Mouse (Mus musculus) left cerebral cortex, adult 2 months (tissue): ENCODE data around the gene Urgcp. TPM values are rescaled to one million over a fixed set of nuclear protein-coding genes. Genes with fewer than 3 reads are reported as not detected.
A peak's percentile ranks its signal among the peaks of the same experiment; 100 is the strongest.

Experiments
- DNase-seq, 2 experiments: peaks; one replicate each; pipeline ENCODE4 v3.0.0; 2021 to 2022; ENCODE audit warnings: low spot score in 2 of 2, mixed read lengths in 1 of 2; ENCODE audit errors: extremely low spot score in 1 of 2
- H3K27ac ChIP-seq: fragments of 200-600 bp; 2 replicates; pipeline ENCODE4 v1.8.1; 2022
- H3K4me3 ChIP-seq: fragments of 200-600 bp; 2 replicates; pipeline ENCODE4 v1.8.1; 2022
- CTCF ChIP-seq: fragments of 200-600 bp; IDR thresholded peaks from 2 replicates; pipeline ENCODE4 v1.8.1; 2022; ENCODE audit warnings: antibody characterized with exemption, mild to moderate bottlenecking, moderate library complexity
- intact Hi-C: fragments of 180-260 bp; cut with DNase I; formaldehyde crosslinking; loops from one replicate; pipeline ENCODE4 v1.15.1; 2025
- total RNA-seq, 2 experiments: library from RNA; stranded (reverse); gene quantifications; 2 replicates each; pipeline ENCODE4 v1.2.3; 2021

The Urgcp gene
- total RNA-seq, 2 experiments from 2014 or later = 67.7 to 71.0 TPM

- intact Hi-C loops = no loop called here
- no peak for TF ChIP-seq CTCF
- Histone ChIP-seq H3K27ac (no peak overlapping the region), H3K4me3 (no peak overlapping the region)
- DNase-seq = no peak
Measured at GRCm38 (mm10) chr11:5734323-5734722, 27.9 kb downstream of the Urgcp start.

GRCm38 (mm10) chr11:5732401-5732800 is 29.8 kb downstream of the Urgcp start:
- DNase-seq = no peak
- no peak overlapping the region for H3K4me3 ChIP-seq
- intact Hi-C loops = no loop called here
- TF ChIP-seq CTCF = no peak
- no peak overlapping the region for H3K27ac ChIP-seq

DNA sequence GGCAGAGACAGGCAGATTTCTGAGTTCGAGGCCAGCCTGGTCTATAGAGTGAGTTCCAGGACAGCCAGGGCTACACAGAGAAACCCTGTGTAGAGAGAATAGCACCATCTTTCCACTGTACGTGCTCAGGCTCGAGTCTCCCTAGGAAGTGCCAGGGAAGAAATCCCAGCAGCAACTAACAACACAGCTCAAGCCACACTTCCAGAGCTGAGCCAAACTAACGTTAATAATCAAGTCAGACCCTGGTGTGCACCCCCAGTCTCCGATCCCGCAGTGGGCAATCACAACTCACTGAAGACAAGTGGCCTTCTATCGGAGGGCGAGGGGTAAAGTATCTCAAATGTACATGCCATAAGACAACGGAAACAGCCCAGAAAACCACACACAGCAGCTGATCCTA is 32.6 kb downstream of the Urgcp start:
- intact Hi-C loops = no loop called here
- no peak for TF ChIP-seq CTCF
- no peak overlapping the region for H3K4me3 ChIP-seq

GRCm38 (mm10) chr11:5718611-5719354 is 43.4 kb downstream of the Urgcp start:
- no peak overlapping the region for H3K27ac ChIP-seq
- TF ChIP-seq CTCF = no peak
- intact Hi-C loops = no loop called here
- peak in 1 of 2 experiments; percentile 6 for DNase-seq
- no peak overlapping the region for H3K4me3 ChIP-seq

More for the DNA sequence above, 32.6 kb downstream of the Urgcp start:
- no peak for DNase-seq
- no peak overlapping the region; the same call in 1 of the 2 replicates for H3K27ac ChIP-seq

DNA sequence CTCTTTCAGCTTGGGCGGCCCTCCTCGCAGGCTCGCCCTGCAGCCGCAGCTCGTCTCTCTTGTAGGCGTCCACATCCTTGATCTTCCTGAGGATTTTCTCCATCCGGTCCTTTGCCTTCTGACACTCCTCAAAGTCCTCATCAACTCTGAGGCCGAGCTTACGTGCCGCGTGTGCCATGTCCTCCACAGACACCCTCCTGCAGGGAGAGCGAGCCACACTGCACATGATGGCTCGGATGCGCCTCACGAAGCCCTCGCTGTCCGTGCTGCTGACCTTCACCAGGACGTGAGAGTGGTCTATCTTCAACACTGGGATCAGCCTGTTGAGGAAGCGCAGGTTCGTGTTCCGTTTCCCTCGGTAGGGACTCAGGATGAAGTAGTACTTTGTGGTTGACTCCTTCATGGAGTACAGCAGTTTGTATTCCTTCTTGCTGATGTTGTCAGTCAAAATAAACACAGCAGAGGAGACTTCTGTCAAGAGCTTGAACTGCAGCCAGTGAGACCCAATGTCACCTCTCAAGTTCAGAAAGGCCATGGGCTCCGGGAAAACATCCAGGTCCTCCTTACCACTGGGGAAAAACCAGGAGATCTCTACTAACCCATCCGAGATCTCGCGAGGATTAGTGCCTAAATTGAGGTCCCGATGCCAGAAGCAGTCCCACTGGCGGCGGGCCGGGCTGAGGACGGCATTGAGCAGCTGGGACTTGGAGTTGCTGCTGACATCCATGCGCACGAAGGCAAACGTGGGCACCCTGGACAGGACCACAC is 45.1 kb downstream of the Urgcp start:
- intact Hi-C loops = no loop called here

DNA sequence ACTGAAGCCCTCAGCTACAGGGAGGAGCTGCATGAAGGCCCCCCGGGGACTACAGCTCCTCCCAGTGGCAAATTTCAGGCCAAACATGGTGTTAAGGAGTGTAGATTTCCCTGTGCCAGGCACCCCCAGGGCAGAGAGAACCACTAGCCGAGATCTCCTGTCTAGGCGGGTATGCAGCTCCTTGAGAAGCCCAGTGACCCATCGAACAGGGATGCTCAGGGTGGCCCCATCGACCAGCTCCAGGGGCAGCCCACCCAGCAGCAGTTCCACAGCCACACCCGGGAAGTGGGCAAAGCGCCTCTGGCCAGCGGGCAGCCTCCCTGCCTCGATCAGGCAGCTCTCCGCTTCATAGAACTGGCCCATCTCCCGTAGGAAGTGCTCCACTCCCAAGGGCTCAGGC is 45.9 kb downstream of the Urgcp start:
- Histone ChIP-seq H3K4me3 (no peak overlapping the region), H3K27ac (no peak overlapping the region)
- TF ChIP-seq CTCF = no peak
- intact Hi-C loops = no loop called here
- DNase-seq = peak in 1 of 2 experiments; percentile 9

More for the DNA sequence above, 45.1 kb downstream of the Urgcp start:
- DNase-seq = no peak
- Histone ChIP-seq H3K27ac (no peak overlapping the region), H3K4me3 (no peak overlapping the region)
- no peak for TF ChIP-seq CTCF

DNA sequence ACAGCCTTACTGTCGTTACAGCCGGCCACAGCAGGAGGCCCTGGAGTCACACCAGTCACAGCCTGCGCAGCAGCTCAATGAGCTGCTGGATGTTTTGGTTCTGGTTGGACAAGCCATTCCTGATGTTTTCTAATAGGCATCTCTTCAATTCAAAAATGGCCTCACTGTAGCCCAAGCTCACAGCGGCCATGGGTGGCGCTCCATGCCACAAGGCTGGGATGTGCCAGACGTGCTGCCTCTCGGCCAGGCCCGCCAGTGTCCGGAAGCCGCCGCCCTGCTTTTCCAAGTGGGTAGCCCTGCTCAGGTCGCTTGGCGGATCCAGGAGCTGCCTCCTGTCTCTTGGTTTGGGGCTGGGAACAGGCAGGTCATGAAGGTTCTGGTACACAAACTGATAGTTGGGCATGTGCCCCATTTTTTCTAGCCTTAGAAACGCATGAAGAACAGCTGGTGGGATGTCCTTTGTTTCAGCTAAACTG is 46.5 kb downstream of the Urgcp start, which contains the start of gene Mrps24:
Mrps24 (minus strand) TSS at position 51 of the 476 bp plus-strand sequence.
- TF ChIP-seq CTCF = no peak
- Histone ChIP-seq H3K27ac (no peak within 1 kb of the TSS), H3K4me3 (no peak within 1 kb of the TSS)
- intact Hi-C loops = no loop called here
- peak in 1 of 2 experiments; percentile 8 for DNase-seq

DNA sequence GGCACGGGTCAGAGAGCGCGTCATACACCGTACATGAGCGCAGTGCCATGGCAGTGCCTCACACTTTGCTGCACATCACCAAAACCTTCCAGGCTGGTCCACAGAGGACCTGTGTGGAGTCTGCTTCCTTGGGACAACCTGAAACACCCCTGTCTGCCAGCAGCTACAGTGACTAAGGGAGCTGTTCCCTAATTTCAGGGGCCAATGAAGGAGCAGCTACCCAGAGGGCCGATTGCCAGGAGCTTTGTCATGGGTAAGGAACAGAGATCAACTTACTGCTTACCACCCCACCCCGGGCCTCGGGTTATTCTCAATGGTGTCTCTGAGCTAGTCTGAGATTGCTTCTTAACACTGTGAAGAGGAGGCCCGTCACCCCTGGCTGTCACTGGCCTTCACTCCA is 47.0 kb downstream of the Urgcp start:
- intact Hi-C loops = no loop called here
- no peak overlapping the region for H3K4me3 ChIP-seq
- no peak for TF ChIP-seq CTCF
- no peak for DNase-seq
- no peak overlapping the region for H3K27ac ChIP-seq

DNA sequence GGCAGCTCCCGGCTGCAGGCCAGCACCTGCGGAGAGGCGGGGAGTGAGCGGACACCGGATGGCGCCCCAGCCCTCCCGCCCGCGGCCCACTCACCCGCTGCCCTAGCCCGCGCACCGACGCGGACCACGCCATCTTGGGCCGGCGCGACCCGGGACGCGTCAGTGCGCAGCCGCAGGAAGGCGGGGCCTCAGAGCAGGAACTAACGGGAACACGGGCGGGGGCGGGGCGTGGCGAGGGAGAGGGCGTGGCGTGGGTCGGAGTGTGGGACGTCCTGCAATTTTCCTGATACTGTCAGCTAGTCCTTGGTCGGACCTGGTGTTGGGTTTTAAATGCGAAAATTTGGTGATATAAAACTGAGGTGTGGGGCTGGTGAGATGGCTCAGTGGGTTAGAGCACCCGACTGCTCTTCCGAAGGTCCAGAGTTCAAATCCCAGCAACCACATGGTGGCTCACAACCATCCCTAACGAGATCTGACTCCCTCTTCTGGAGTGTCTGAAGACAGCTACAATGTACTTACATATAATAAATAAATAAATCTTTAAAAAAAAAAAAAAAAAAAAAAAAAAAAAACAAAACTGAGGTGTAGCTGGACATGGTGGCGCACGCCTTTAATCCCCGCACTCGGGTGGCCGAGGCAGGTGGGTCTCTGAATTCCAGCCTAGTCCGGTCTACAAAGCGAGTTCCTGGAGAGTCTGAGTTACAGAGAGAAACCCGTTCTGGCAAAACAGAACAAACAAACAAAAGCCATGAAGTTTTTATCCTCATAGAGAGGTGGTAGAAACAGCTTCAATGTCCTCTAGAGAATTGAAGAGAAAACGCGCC is 54.4 kb downstream of the Urgcp start:
- Histone ChIP-seq H3K27ac (peak overlapping the region; percentile 93), H3K4me3 (peak overlapping the region; percentile 99)
- TF ChIP-seq CTCF = no peak
- peak; percentile 86 to 88 for DNase-seq
- intact Hi-C loops = no loop called here

DNA sequence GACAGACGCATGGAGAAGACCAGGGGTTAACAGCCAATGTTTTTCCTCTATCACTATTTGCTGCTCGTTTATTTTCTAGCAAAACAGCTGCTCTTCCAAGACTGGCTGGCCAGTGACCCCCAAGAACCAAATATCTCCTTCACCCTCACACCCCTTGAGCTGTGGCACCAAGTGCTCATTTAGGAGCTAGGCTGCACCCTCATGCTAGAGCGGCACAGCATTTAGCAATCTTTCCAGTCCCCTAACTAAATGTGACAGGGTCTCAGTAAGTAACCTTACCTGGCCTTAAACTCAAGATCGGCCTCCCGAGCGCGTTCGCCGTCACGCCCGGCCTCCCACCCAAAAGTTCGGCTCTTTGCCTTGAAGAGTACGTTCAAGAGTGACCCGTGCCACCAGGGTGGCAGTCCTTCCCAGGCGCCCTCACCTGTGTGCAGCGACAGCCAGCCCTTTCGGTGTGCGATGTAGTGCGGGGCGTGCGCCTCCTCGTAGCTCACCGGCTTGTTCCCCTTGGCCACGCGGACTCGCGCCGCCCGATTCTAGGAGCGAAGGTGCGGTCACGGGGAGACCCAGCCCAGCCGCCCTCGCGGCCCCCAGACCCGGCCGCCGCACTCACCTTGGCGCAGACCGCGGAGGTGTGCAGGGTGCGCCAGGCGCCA is 55.2 kb downstream of the Urgcp start:
- no peak for TF ChIP-seq CTCF
- H3K27ac ChIP-seq = peak overlapping the region; percentile 93
- intact Hi-C loops = no loop called here
- peak in 1 of 2 experiments; percentile 54 for DNase-seq
- peak overlapping the region; percentile 99 for H3K4me3 ChIP-seq

DNA sequence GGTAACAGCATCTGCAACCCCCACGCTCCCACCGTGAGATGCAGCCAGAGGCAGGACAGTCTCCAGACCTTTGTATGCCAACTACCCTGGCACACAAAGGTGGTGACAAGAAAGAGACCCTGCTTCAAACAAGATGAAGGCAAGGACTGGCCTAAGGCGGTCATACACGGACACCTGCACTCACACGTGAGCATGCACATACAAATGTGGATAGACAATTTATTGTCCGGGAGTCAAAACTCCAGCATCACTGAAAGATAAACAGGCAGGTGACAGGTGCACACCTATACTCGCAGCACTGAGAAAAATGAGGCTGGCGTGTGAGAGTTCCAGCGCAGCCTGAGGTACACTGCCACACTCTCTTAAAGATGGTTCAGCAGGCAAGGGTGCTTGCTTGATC is 56.2 kb downstream of the Urgcp start:
- H3K4me3 ChIP-seq = peak overlapping the region; percentile 99

More for the DNA sequence above, 56.2 kb downstream of the Urgcp start:
- no peak overlapping the region for H3K27ac ChIP-seq
- DNase-seq = no peak
- intact Hi-C loops = no loop called here
- TF ChIP-seq CTCF = no peak
